Mouse (Mus musculus) lung, adult 18-20 months (tissue): ENCODE results near the gene Mylpf.

Source experiments
- DNase-seq, 2 experiments: peaks; one replicate each; pipeline ENCODE4 v3.0.0; 2022; ENCODE audit warnings: mixed read lengths in 2 of 2

Mylpf gene

GRCm38 (mm10) chr7:127260309-127261111, 51.8 kb downstream of the Mylpf start, which contains the start of gene Dctpp1:
Gene Dctpp1, minus strand, starts transcription at chr7:127260709.
- peak; percentile 99 for DNase-seq

- no peak for DNase-seq
Measured at GRCm38 (mm10) chr7:127262218-127262961, 53.7 kb downstream of the Mylpf start.

- DNase-seq, result no peak
Measured at GRCm38 (mm10) chr7:127263526-127263925, 54.8 kb downstream of the Mylpf start.
